Mouse (Mus musculus) lung, adult 2 months (tissue): ENCODE measurements at regions not wholly inside any gene's neighbourhood (a gene's known extent, or its start where the extent isn't known, plus 50 kb on each side); places are given as distances from the start of the nearest gene placed in this dataset.

Source experiments
- CTCF ChIP-seq: fragments of 200-500 bp; IDR thresholded peaks from 2 replicates; pipeline ENCODE4 v1.5.1; 2011; ENCODE audit warnings: mild to moderate bottlenecking, low read length, control low read depth; ENCODE audit not compliant: insufficient read depth
- POLR2A ChIP-seq: fragments of 200-500 bp; IDR thresholded peaks from 2 replicates; pipeline ENCODE4 v1.6.1; 2011; ENCODE audit warnings: low read depth, mild to moderate bottlenecking, control low read depth, low read length, borderline replicate concordance; ENCODE audit errors: extremely low read depth

DNA sequence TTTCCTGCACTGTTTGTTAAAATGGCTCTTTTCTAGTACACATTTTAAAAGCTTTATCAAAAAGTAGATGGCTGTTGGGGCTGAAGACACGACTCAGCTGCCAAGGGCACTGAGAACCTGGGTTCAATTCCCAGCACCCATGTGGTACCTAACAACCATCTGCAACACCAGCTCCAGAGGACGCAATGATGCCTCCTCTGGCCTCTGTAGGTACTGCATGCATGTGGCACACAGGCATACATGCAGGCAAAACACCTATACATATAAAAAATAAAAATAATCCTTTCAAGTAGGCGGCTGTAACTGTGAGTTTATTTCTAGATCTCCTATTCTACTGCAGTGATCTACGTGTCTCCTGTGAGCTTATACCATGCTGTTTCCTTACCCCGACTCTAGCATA, 76.5 kb upstream of the Tank start:
- no peak for TF ChIP-seq POLR2A
- TF ChIP-seq CTCF, result 0 out of 2 replicates have a peak, but pooled peaks have one; percentile 5
